Mouse (Mus musculus) hindbrain, embryonic 11.5 days (tissue): ENCODE data around the gene Camkmt. TPM values are rescaled to one million over a fixed set of nuclear protein-coding genes. Genes with fewer than 3 reads are reported as not detected.

Experiments
- ATAC-seq: fragments of 200-750 bp; cut with Nextera tagmentation; 2 replicates; pipeline ENCODE4 v1.8.0; 2017; ENCODE audit warnings: mild to moderate bottlenecking, moderate TSS enrichment, moderate library complexity; ENCODE audit not compliant: low FRiP score
- DNase-seq: peaks from one replicate; pipeline ENCODE4 v3.0.0-alpha.2; 2015; ENCODE audit warnings: low spot score
- H3K27ac ChIP-seq: fragments of 300-500 bp; sonication (generic); 2 replicates; pipeline ENCODE4 v1.5.1; 2014; ENCODE audit warnings: mild to moderate bottlenecking, low read depth, low read length
- H3K27me3 ChIP-seq: fragments of 300-500 bp; sonication (generic); 2 replicates; pipeline ENCODE4 v1.6.1; 2014; ENCODE audit warnings: mild to moderate bottlenecking, low read length, moderate library complexity, mixed read lengths; ENCODE audit not compliant: control insufficient read depth, insufficient read depth
- H3K36me3 ChIP-seq: fragments of 300-500 bp; sonication (generic); 2 replicates; pipeline ENCODE4 v1.6.1; 2014; ENCODE audit warnings: mild to moderate bottlenecking, low read length, moderate library complexity, mixed read lengths; ENCODE audit not compliant: control insufficient read depth, insufficient read depth
- H3K4me1 ChIP-seq: fragments of 300-500 bp; sonication (generic); replicated peaks from 2 replicates; pipeline ENCODE4 v1.6.1; 2014; ENCODE audit warnings: low read length, mixed read lengths; ENCODE audit not compliant: control insufficient read depth, insufficient read depth
- H3K4me2 ChIP-seq: fragments of 300-500 bp; sonication (generic); replicated peaks from 2 replicates; pipeline ENCODE4 v1.6.1; 2014; ENCODE audit warnings: mild to moderate bottlenecking, low read depth, low read length
- H3K4me3 ChIP-seq: fragments of 300-500 bp; sonication (generic); 2 replicates; pipeline ENCODE4 v1.5.1; 2014; ENCODE audit warnings: low read depth, low read length
- H3K9ac ChIP-seq: fragments of 300-500 bp; sonication (generic); 2 replicates; pipeline ENCODE4 v1.6.1; 2014; ENCODE audit warnings: low read depth, low read length
- H3K9me3 ChIP-seq: fragments of 300-500 bp; sonication (generic); 2 replicates; pipeline ENCODE4 v1.6.1; 2016; ENCODE audit warnings: low read length; ENCODE audit not compliant: control insufficient read depth
- WGBS: fragments of 180-500 bp; shearing (Covaris S2); extraction: QIAGEN DNeasy Blood & Tissue Kit; methylation state at CpG from one replicate; pipeline ENCODE4 v1.1.7; 2014; 5-methylcytosine and 5-hydroxymethylcytosine counted together
- polyA plus RNA-seq: library from polyadenylated mRNA; unstranded; fragments of >200 nt; fragmentation: Nextera tagmentation; extraction: Ambion mirVana; gene quantifications from 2 replicates; pipeline ENCODE4 v1.2.1, GENCODE M21; 2014

Camkmt gene
- polyA plus RNA-seq, 1 experiment from 2014 or later = 16.7 TPM

GRCm38 (mm10) chr17:85266831-85267422, 176.6 kb downstream of the Camkmt start:
- H3K27ac ChIP-seq = no peak overlapping the region
- no peaks in the 10 kb centered on the region for H3K9me3 ChIP-seq
- no peak overlapping the region for H3K4me3 ChIP-seq
- no peak overlapping the region for H3K9ac ChIP-seq
- no peak overlapping the region for H3K4me2 ChIP-seq
- DNase-seq (no peak), ATAC-seq (no peak)
- H3K4me1 ChIP-seq = peaks cover 3% of the 10 kb centered on the region; the same call in 1 of the 2 replicates
- 87% methylated on average over 12 of the region's 12 CpGs for WGBS
- no peaks in the 10 kb centered on the region for H3K27me3 ChIP-seq
- H3K36me3 ChIP-seq = no peaks in the 10 kb centered on the region

- Histone ChIP-seq H3K27ac (no peak overlapping the region), H3K4me1 (peaks cover 3% of the 10 kb centered on the region; the same call in 1 of the 2 replicates), H3K27me3 (no peaks in the 10 kb centered on the region), H3K9ac (no peak overlapping the region), H3K4me3 (no peak overlapping the region), H3K9me3 (no peaks in the 10 kb centered on the region), H3K4me2 (no peak overlapping the region), H3K36me3 (no peaks in the 10 kb centered on the region)
- ATAC-seq = peak; percentile 35; the same call in 1 of the 2 replicates
- 48% methylated on average over 20 of the region's 20 CpGs for WGBS
- peak; percentile 35 for DNase-seq
Observed at GRCm38 (mm10) chr17:85271466-85272175, 181.3 kb downstream of the Camkmt start.

- DNase-seq (no peak), ATAC-seq (no peak)
- H3K4me2 ChIP-seq = no peak overlapping the region
- H3K27ac ChIP-seq = no peak overlapping the region
- WGBS = 83% methylated on average over 7 of the region's 7 CpGs
- no peaks in the 10 kb centered on the region for H3K36me3 ChIP-seq
- no peaks in the 10 kb centered on the region for H3K4me1 ChIP-seq
- H3K9me3 ChIP-seq = no peaks in the 10 kb centered on the region
- H3K27me3 ChIP-seq = no peaks in the 10 kb centered on the region
- H3K4me3 ChIP-seq = no peak overlapping the region
- H3K9ac ChIP-seq = no peak overlapping the region
Observed at GRCm38 (mm10) chr17:85279720-85280119, 189.4 kb downstream of the Camkmt start.

- Histone ChIP-seq H3K9me3 (no peaks in the 10 kb centered on the region), H3K4me2 (no peak overlapping the region), H3K4me1 (no peaks in the 10 kb centered on the region), H3K4me3 (no peak overlapping the region), H3K27me3 (no peaks in the 10 kb centered on the region), H3K9ac (no peak overlapping the region), H3K27ac (no peak overlapping the region), H3K36me3 (no peaks in the 10 kb centered on the region)
- WGBS = 77% methylated on average over 5 of the region's 5 CpGs
- DNase-seq (no peak), ATAC-seq (no peak)
Observed at GRCm38 (mm10) chr17:85282447-85282846, 192.1 kb downstream of the Camkmt start.

GRCm38 (mm10) chr17:85291154-85291553, 200.8 kb downstream of the Camkmt start:
- H3K4me3 ChIP-seq = no peak overlapping the region
- 95% methylated on average over 4 of the region's 4 CpGs for WGBS

GRCm38 (mm10) chr17:85291601-85292000, 201.2 kb downstream of the Camkmt start:
- WGBS = 98% methylated on average over 5 of the region's 5 CpGs

More at GRCm38 (mm10) chr17:85291154-85291553, 200.8 kb downstream of the Camkmt start:
- Histone ChIP-seq H3K9ac (no peak overlapping the region), H3K4me1 (no peaks in the 10 kb centered on the region), H3K27ac (no peak overlapping the region), H3K27me3 (no peaks in the 10 kb centered on the region), H3K36me3 (no peaks in the 10 kb centered on the region), H3K9me3 (0 out of 2 replicates have a peak, but pooled peaks cover 4% of the 10 kb centered on the region), H3K4me2 (no peak overlapping the region)
- DNase-seq = no peak
- no peak for ATAC-seq

GRCm38 (mm10) chr17:85292276-85292675, 201.9 kb downstream of the Camkmt start:
- H3K9me3 ChIP-seq = 0 out of 2 replicates have a peak, but pooled peaks cover 4% of the 10 kb centered on the region
- DNase-seq (no peak), ATAC-seq (no peak)
- H3K4me3 ChIP-seq = no peak overlapping the region
- H3K27ac ChIP-seq = no peak overlapping the region
- no peak overlapping the region for H3K4me2 ChIP-seq
- H3K27me3 ChIP-seq = no peaks in the 10 kb centered on the region
- no peaks in the 10 kb centered on the region for H3K36me3 ChIP-seq
- no peaks in the 10 kb centered on the region for H3K4me1 ChIP-seq
- 90% methylated on average over 6 of the region's 6 CpGs for WGBS
- no peak overlapping the region for H3K9ac ChIP-seq

More at GRCm38 (mm10) chr17:85291601-85292000, 201.2 kb downstream of the Camkmt start:
- Histone ChIP-seq H3K27me3 (no peaks in the 10 kb centered on the region), H3K4me2 (no peak overlapping the region), H3K9ac (no peak overlapping the region), H3K9me3 (0 out of 2 replicates have a peak, but pooled peaks cover 4% of the 10 kb centered on the region), H3K27ac (no peak overlapping the region), H3K4me3 (no peak overlapping the region), H3K4me1 (no peaks in the 10 kb centered on the region), H3K36me3 (no peaks in the 10 kb centered on the region)
- DNase-seq (no peak), ATAC-seq (no peak)

- ATAC-seq = no peak
- H3K27ac ChIP-seq = no peak overlapping the region
- H3K9ac ChIP-seq = no peak overlapping the region
- no peak for DNase-seq
- H3K36me3 ChIP-seq = no peaks in the 10 kb centered on the region
- H3K4me1 ChIP-seq = no peaks in the 10 kb centered on the region
- H3K27me3 ChIP-seq = no peaks in the 10 kb centered on the region
- 96% methylated on average over 3 of the region's 3 CpGs for WGBS
- H3K4me3 ChIP-seq = no peak overlapping the region
- no peak overlapping the region for H3K4me2 ChIP-seq
- H3K9me3 ChIP-seq = no peaks in the 10 kb centered on the region
Observed at GRCm38 (mm10) chr17:85303686-85304085, 213.3 kb downstream of the Camkmt start.

- Histone ChIP-seq H3K27ac (no peak overlapping the region), H3K36me3 (no peaks in the 10 kb centered on the region), H3K27me3 (no peaks in the 10 kb centered on the region), H3K4me3 (no peak overlapping the region), H3K4me1 (no peaks in the 10 kb centered on the region), H3K9me3 (no peaks in the 10 kb centered on the region), H3K4me2 (no peak overlapping the region), H3K9ac (no peak overlapping the region)
- no peak for ATAC-seq
- 89% methylated on average over 7 of the region's 7 CpGs for WGBS
- no peak for DNase-seq
Observed at GRCm38 (mm10) chr17:85308566-85308965, 218.2 kb downstream of the Camkmt start.
